Comparison of ENCODE assay signal across 24 mouse cellular contexts in the genomic region with DNA sequence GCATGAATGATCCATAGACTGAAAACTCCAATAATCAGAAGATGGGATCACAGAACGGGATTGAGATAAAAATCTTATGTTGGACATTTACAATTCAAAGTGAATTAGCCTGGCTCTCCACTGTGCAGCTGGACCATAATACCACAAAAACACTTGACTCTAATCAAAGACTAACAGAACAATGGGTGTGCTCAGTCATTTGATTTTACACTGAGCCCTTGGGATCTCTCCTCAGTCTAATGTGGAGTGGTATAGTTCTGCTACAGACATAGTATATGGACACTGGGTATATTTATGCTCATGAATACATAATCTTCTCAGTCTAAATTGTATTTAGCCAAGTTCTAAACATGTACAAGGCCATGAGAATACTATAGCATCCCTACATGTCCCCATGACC.
"Had no signal": no experiment of that assay in that cellular context is flagged by ENCODE, and none has a peak within 500 bp of the region (broad histone marks: within the 10 kb centered on the region; RNA-seq: fewer than 3 reads in every experiment).

No protein-coding gene starts in this region.

- H3K4me2 ChIP-seq: limb, embryonic 13.5 days; liver, embryonic 12.5 days; liver, embryonic 15.5 days; lung, embryonic 15.5 days; midbrain, embryonic 15.5 days had no signal

- H3K9ac ChIP-seq: limb, embryonic 13.5 days; liver, embryonic 12.5 days; liver, embryonic 15.5 days; lung, embryonic 15.5 days; midbrain, embryonic 15.5 days had no signal

- H3K4me1 ChIP-seq: limb, embryonic 10.5 days; limb, embryonic 13.5 days; liver, embryonic 12.5 days; liver, embryonic 15.5 days; lung, embryonic 15.5 days; megakaryocyte, embryonic 14.5 days; midbrain, embryonic 15.5 days had no signal

- H3K36me3 ChIP-seq: limb, embryonic 10.5 days; limb, embryonic 13.5 days; liver, embryonic 12.5 days; liver, embryonic 15.5 days; lung, embryonic 15.5 days; midbrain, embryonic 15.5 days had no signal

- H3K9me3 ChIP-seq: limb, embryonic 10.5 days; limb, embryonic 13.5 days; liver, embryonic 12.5 days; liver, embryonic 15.5 days; lung, embryonic 15.5 days; megakaryocyte, embryonic 14.5 days; midbrain, embryonic 15.5 days had no signal

- H3K27ac ChIP-seq: kidney, postnatal 0 days; layer of hippocampus, adult 2 months; limb, embryonic 10.5 days; limb, embryonic 13.5 days; liver, embryonic 12.5 days; liver, embryonic 15.5 days; lung, embryonic 15.5 days; midbrain, embryonic 15.5 days; stomach, postnatal 0 days had no signal

- DNase-seq: kidney, adult 2 months; kidney, postnatal 25 days; layer of hippocampus, adult 9-11 months; liver; lung, adult 18-20 months; lung, postnatal 10 days; lung, postnatal 36 days; right cerebral cortex, adult 18-20 months; right cerebral cortex, postnatal 14 days; right cerebral cortex, postnatal 4 days; thymus, adult 2 months; thymus, postnatal 14 days; thymus, postnatal 4 days had no signal

- H3K27me3 ChIP-seq: limb, embryonic 13.5 days; liver, embryonic 12.5 days; liver, embryonic 15.5 days; lung, embryonic 15.5 days; megakaryocyte, embryonic 14.5 days; midbrain, embryonic 15.5 days had no signal

- ATAC-seq: liver, embryonic 12.5 days; midbrain, embryonic 15.5 days had no signal

- H3K4me3 ChIP-seq: layer of hippocampus, adult 2 months; limb, embryonic 10.5 days; limb, embryonic 13.5 days; liver, embryonic 12.5 days; liver, embryonic 15.5 days; lung, embryonic 15.5 days; megakaryocyte, embryonic 14.5 days; midbrain, embryonic 15.5 days; myocyte had no signal
